Mouse (Mus musculus) lung, adult 2 months (tissue): ENCODE measurements at regions not wholly inside any gene's neighbourhood (a gene's known extent, or its start where the extent isn't known, plus 50 kb on each side); places are given as distances from the start of the nearest gene placed in this dataset.

Experiments used
- DNase-seq: peaks from one replicate; pipeline ENCODE4 v3.0.0; 2022
- H3K4me1 ChIP-seq: fragments of 200-500 bp; 2 replicates; pipeline ENCODE4 v1.6.1; 2011; ENCODE audit warnings: low read length; ENCODE audit not compliant: control insufficient read depth, insufficient read depth
- H3K4me3 ChIP-seq: fragments of 200-500 bp; replicated peaks from 2 replicates; pipeline ENCODE3; 2011; ENCODE audit warnings: low read depth, mild to moderate bottlenecking, control low read depth, low read length; ENCODE audit errors: extremely low read depth
- CTCF ChIP-seq: fragments of 200-500 bp; IDR thresholded peaks from 2 replicates; pipeline ENCODE4 v1.5.1; 2011; ENCODE audit warnings: mild to moderate bottlenecking, low read length, control low read depth; ENCODE audit not compliant: insufficient read depth
- POLR2A ChIP-seq: fragments of 200-500 bp; IDR thresholded peaks from 2 replicates; pipeline ENCODE4 v1.6.1; 2011; ENCODE audit warnings: low read depth, mild to moderate bottlenecking, control low read depth, low read length, borderline replicate concordance; ENCODE audit errors: extremely low read depth
- WGBS: fragments of 180-500 bp; shearing (Covaris S2); methylation state at CpG from one replicate; pipeline ENCODE4 v1.1.7; 2018; 5-methylcytosine and 5-hydroxymethylcytosine counted together

DNA sequence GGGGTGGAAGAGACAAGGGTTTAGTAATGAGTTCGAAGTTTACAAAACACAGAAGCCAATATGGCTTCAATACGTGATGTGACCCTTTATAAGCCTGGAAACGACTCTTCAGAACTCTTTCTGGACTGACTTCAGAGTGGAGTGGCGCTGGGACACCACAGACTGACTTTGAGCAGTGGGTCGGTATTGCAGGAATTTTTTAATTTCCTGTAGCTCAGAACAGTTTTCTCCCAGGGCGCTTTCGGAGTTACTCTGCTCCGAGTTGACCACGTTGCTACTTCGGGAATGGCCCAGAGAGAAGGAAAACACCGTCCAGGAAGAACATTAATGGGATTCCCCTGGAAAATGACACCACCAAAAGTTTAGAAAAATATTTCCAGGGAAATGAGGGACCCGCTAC, 129.1 kb downstream of the Emx2 start:
- Histone ChIP-seq H3K4me1 (no peaks in the 10 kb centered on the region), H3K4me3 (no peak overlapping the region)
- DNase-seq, result no peak
- no peak for TF ChIP-seq POLR2A
- TF ChIP-seq CTCF, result no peak
- WGBS, result 71% methylated on average over 12 of the region's 12 CpGs

DNA sequence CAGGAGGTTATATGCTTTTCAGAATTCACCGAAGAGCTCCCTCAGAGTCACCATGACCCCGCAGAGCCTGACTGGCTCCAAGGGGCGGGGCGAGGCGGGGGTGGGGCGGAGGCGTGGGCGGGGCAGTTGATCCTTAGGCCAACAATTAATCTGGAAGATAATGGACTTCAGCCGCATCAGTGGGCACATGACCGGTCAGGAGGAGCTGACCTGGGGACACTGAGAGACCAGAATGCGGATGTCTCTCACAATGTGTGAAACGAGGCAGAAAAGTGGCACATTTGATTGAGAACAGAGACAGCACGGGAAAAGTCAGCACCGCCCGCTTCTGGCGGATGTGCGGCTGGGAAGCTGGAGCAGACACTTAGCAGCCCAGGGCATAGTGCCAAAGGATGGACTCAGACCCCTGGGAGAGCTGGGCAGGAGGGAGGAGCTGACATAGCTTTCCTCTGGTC, 129.9 kb downstream of the Emx2 start:
- H3K4me3 ChIP-seq, result peak overlapping the region; percentile 41
- no peak for TF ChIP-seq POLR2A
- TF ChIP-seq CTCF, result no peak
- WGBS, result 10% methylated on average over 17 of the region's 17 CpGs
- no peaks in the 10 kb centered on the region for H3K4me1 ChIP-seq
- DNase-seq, result no peak

DNA sequence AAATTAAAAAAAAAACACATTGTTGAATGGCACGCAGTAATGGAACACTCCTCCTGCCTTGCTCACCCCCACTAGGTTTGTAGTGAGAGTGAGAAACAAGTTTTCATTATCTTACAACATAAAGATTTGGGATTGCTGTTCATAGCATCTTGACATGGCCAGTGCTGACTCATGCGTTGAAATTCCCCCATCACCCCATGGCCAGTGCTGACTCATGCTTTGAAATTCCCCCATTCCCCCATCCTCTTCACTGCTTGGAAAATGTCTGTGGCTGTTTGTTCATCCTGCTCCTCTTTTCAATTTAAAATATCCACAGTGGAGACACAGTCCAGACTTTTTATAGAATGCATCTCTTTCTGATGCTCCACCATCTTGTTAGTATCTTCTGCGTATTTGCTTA, 131.8 kb downstream of the Emx2 start:
- WGBS, result 93% methylated on average over 3 of the region's 3 CpGs
- TF ChIP-seq CTCF (no peak), POLR2A (no peak)
- H3K4me3 ChIP-seq, result no peak overlapping the region
- H3K4me1 ChIP-seq, result no peaks in the 10 kb centered on the region
- no peak for DNase-seq

DNA sequence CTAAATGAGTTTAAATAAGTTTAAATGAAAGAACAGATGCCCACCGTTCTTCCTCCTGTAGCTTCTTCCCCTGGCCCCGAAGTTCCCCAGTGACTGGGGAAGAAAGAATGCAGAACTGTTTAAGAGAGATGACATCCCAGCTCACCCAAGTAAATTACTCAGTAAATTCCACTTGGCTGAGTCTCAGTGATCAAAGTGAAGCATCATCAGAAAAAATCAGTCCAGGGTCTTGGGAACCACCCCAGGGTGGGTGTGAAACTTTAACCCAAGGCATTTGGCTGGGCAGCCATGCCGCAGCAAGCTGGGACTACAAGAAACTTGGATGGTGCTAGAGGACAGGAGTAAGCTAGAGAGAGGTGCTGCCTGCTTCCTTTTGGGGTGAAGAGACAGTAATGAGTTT, 133.9 kb downstream of the Emx2 start:
- Histone ChIP-seq H3K4me3 (no peak overlapping the region), H3K4me1 (no peaks in the 10 kb centered on the region)
- WGBS, result 59% methylated on average over 3 of the region's 3 CpGs
- TF ChIP-seq CTCF, result no peak
- TF ChIP-seq POLR2A, result no peak
- no peak for DNase-seq

DNA sequence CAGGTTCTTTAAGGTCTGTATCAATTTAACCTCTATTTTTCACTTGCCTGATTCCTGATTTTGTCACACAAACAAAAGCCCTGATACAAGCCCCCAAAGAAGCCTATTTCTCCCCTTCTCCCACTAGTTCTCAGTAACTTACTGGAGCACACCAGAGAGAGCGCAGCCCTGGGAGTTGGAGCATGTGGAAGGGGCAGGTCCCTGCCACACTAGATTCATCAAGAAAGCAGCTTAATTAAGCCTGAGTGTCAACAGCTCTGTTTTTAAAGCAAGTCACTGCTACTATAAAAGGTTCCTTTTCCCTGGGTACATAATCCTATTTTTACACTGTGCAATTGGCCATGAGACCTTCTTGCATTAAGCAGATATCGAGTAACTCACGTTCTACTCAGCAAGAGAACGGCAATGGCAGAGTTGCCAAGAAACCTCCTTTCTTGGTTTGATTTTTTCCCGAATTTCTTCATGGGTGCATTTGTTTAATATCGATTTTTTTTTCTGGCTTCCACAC, 166.2 kb downstream of the Emx2 start:
- WGBS, result 81% methylated on average over 6 of the region's 6 CpGs
- DNase-seq, result no peak
- H3K4me1 ChIP-seq, result no peaks in the 10 kb centered on the region
- H3K4me3 ChIP-seq, result no peak overlapping the region
- no peak for TF ChIP-seq POLR2A
- TF ChIP-seq CTCF, result no peak

DNA sequence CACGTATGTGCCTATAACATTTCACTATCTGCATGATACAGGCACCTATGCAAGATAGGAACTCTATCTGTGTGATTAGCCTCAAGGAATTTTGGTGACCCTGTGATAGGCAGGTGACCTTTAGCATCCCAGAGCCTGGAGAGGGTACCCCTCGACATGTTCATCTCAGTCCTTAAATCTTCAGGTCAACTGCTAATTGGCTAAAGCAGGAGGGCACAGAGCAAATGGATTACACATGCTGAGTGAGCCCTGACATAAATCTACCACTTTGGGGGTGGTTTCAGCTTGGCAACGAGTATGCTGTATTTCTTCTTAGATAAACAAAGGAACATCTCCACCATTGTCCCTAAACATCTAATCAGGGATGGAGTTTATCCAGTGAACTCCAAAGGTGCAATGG, 169.5 kb downstream of the Emx2 start:
- no peaks in the 10 kb centered on the region for H3K4me1 ChIP-seq
- 52% methylated on average over 3 of the region's 3 CpGs for WGBS
- TF ChIP-seq CTCF (no peak), POLR2A (no peak)
- no peak overlapping the region for H3K4me3 ChIP-seq
- DNase-seq, result no peak

DNA sequence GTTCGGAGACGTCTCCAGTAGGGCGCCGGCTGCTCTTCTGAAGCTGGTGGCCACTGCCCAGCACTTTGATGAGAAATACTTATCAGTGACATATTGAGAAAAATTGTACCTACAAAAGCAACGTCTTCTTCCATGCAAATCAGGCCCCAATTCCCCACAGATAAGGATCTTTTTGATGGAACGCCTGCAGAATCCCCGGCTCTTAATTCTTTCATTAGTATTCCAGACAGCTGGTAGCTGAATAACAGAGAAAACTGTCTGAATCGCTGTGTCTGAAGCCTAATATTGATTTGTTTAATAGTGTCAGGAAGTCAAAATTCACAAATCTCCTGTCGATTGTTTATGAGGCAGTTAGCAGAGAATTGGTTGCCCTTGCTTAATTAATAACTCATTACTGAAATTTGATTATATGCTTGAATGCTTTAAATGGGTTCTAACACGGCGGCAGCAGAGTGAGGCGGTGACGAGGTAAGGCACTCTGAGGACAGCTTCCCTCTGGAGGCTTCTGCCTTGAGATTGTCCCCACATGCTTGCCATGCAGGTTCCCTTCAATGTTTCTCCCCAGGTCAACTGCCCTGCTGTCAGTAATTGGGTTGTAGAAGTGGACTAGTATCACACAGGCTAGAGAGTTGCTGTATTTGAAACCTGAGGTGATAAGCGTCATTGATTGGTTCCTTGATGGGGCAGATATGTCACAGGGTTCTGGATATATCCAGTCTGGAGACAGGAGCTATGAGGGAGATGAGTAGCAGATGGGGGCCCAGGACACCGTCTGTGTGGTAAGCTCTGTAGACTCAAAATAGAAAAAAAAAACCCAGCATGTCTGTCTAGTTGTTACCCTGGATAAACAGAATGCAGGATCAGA, 170.4 kb downstream of the Emx2 start:
- Histone ChIP-seq H3K4me3 (no peak overlapping the region), H3K4me1 (no peaks in the 10 kb centered on the region)
- DNase-seq, result no peak
- 68% methylated on average over 15 of the region's 15 CpGs for WGBS
- TF ChIP-seq CTCF, result no peak
- no peak for TF ChIP-seq POLR2A

DNA sequence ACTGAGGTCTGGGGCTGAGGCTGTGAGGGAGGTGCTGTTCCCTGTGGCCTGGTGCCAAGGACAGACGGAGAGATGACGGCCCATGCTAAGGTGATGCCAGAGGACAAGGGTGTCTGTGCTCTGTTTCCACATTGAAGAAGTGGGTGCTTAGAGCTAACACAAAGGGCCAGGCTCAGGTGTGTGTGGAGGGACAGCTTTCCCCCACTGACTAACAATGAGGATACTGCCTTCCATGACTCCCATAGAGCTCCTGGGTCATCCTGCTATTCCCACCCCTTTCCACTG, 170.9 kb downstream of the Emx2 start:
- WGBS, result 71% methylated on average over 2 of the region's 2 CpGs
- Histone ChIP-seq H3K4me1 (no peaks in the 10 kb centered on the region), H3K4me3 (no peak overlapping the region)
- no peak for DNase-seq
- TF ChIP-seq CTCF (no peak), POLR2A (no peak)

DNA sequence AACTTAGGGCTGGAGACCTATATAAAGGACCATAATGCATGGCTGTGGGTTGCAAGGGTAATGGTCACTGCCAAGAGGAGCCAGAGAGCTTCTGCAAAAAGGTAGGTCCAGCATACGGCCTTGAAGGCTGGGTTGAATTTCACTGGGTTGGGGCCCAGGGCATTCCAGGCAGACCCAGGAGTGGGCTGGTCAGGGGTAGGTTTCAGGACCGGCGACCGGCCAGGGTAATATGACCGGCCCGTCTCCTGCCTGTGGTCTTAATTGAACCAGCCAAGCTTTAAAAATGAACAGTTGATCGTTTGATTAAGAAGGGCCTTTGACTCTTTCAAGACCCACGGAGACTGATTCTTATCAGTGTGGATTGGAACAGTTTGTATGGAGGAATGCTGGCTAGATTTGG, 171.9 kb downstream of the Emx2 start:
- H3K4me1 ChIP-seq, result no peaks in the 10 kb centered on the region
- H3K4me3 ChIP-seq, result no peak overlapping the region
- no peak for DNase-seq
- no peak for TF ChIP-seq CTCF
- TF ChIP-seq POLR2A, result no peak
- WGBS, result 77% methylated on average over 8 of the region's 8 CpGs

DNA sequence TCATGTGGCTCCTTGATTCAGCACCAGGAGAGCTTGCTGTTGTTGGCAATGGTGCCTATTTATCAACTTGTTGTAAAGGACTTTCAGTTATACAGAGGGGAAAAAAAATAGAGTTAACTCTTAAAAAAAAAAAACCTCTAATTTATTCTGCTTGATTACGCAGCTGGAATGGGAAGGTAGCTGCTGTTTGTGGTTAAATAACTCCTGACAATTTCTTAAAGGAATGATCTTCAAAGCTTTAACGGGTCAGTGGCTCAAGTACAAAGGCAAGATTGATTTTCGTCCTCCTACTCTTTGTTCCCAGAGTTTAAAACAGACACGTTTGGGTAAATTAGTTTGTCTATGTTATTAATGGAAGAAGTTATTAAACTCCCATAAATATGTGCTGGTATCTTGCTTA, 172.5 kb downstream of the Emx2 start:
- no peaks in the 10 kb centered on the region for H3K4me1 ChIP-seq
- H3K4me3 ChIP-seq, result no peak overlapping the region
- 57% methylated on average over 4 of the region's 4 CpGs for WGBS
- no peak for TF ChIP-seq POLR2A
- no peak for TF ChIP-seq CTCF
- no peak for DNase-seq
